Mouse (Mus musculus) neural tube, embryonic 11.5 days (tissue): ENCODE data around the gene Gm20489. TPM values are rescaled to one million over a fixed set of nuclear protein-coding genes. Genes with fewer than 3 reads are reported as not detected.

ENCODE experiments used
- ATAC-seq: fragments of 200-750 bp; cut with Nextera tagmentation; 2 replicates; pipeline ENCODE4 v1.8.0; 2017; ENCODE audit warnings: moderate number of reproducible peaks, mild to moderate bottlenecking, moderate TSS enrichment, moderate library complexity; ENCODE audit not compliant: insufficient read depth, low FRiP score, low TSS enrichment
- DNase-seq: peaks from one replicate; pipeline ENCODE4 v3.0.0-alpha.2; 2015; ENCODE audit warnings: low spot score
- H3K27ac ChIP-seq: fragments of 300-500 bp; sonication (generic); 2 replicates; pipeline ENCODE4 v1.5.1; 2014; ENCODE audit warnings: low read depth, mild to moderate bottlenecking, low read length
- H3K27me3 ChIP-seq: fragments of 300-500 bp; sonication (generic); 2 replicates; pipeline ENCODE4 v1.6.1; 2014; ENCODE audit warnings: mild to moderate bottlenecking, low read length, mixed read lengths; ENCODE audit not compliant: control insufficient read depth, insufficient read depth
- H3K36me3 ChIP-seq: fragments of 300-500 bp; sonication (generic); 2 replicates; pipeline ENCODE4 v1.6.1; 2014; ENCODE audit warnings: mild to moderate bottlenecking, low read length, moderate library complexity, mixed read lengths; ENCODE audit not compliant: control insufficient read depth, insufficient read depth
- H3K4me1 ChIP-seq: fragments of 300-500 bp; sonication (generic); 2 replicates; pipeline ENCODE4 v1.6.1; 2014; ENCODE audit warnings: low read length, mixed read lengths; ENCODE audit not compliant: control insufficient read depth, insufficient read depth
- H3K4me2 ChIP-seq: fragments of 300-500 bp; sonication (generic); 2 replicates; pipeline ENCODE4 v1.6.1; 2014; ENCODE audit warnings: low read depth, mild to moderate bottlenecking, moderate library complexity
- H3K4me3 ChIP-seq: fragments of 300-500 bp; sonication (generic); 2 replicates; pipeline ENCODE4 v1.5.1; 2014; ENCODE audit warnings: low read depth, low read length
- H3K9ac ChIP-seq: fragments of 300-500 bp; sonication (generic); 2 replicates; pipeline ENCODE4 v1.6.1; 2014; ENCODE audit warnings: mild to moderate bottlenecking, low read length
- H3K9me3 ChIP-seq: fragments of 300-500 bp; sonication (generic); 2 replicates; pipeline ENCODE4 v1.6.1; 2016; ENCODE audit warnings: low read length; ENCODE audit not compliant: control insufficient read depth
- WGBS: fragments of 180-500 bp; shearing (Covaris S2); extraction: QIAGEN DNeasy Blood & Tissue Kit; methylation state at CpG from one replicate; pipeline ENCODE4 v1.1.7; 2014; 5-methylcytosine and 5-hydroxymethylcytosine counted together
- polyA plus RNA-seq: library from polyadenylated mRNA; unstranded; fragments of >200 nt; fragmentation: Nextera tagmentation; extraction: Ambion mirVana; gene quantifications from 2 replicates; pipeline ENCODE4 v1.2.1, GENCODE M21; 2014

Gene Gm20489
- polyA plus RNA-seq, 1 experiment from 2014 or later = not detected

DNA sequence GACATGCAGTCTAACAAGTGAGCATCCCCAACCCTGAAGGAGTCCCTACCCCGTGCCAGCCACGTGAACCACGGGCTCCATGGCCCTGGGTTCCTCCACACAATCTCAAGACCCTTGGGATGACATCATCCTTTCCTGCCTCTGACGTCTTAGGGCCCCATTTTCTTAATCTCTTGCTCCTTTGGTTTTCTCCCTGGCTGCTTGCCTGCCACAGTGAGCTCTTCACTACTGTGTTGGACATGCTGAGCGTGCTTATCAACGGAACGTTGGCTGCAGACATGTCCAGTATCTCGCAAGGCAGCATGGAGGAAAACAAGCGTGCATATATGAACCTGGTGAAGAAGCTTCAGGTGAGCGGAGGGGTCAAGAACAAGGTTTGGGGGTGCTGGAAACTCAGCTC, 21.3 kb upstream of the Gm20489 start:
- H3K27me3 ChIP-seq = no peaks in the 10 kb centered on the region
- DNase-seq (no peak), ATAC-seq (no peak)
- H3K36me3 ChIP-seq = peaks cover 7% of the 10 kb centered on the region
- no peaks in the 10 kb centered on the region for H3K4me1 ChIP-seq
- H3K27ac ChIP-seq = no peak overlapping the region
- 87% methylated on average over 10 of the region's 10 CpGs for WGBS
- no peaks in the 10 kb centered on the region for H3K9me3 ChIP-seq
- H3K9ac ChIP-seq = no peak overlapping the region
- H3K4me2 ChIP-seq = no peak overlapping the region
- H3K4me3 ChIP-seq = no peak overlapping the region

DNA sequence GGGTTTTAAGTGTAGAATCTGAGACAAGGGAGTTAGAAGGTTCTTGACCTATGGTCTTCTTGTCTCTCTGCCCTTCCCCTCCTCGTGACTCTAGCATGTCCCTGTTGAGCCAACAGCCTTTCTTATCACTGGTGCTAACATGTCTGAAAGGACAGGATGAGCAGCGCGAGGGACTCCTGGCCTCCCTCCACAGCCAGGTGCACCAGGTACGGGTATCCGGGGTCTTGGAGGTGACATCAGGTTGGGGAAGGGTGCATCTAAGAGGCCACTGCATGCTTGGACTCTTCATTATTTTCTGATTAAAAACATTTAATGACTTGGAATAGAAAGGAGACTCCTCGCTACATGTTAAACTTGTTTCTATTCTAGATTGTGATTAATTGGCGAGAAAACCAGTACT, 20.2 kb upstream of the Gm20489 start:
- H3K4me1 ChIP-seq = no peaks in the 10 kb centered on the region
- no peak for ATAC-seq
- no peak overlapping the region for H3K4me2 ChIP-seq
- H3K9ac ChIP-seq = no peak overlapping the region
- 85% methylated on average over 7 of the region's 7 CpGs for WGBS
- H3K27ac ChIP-seq = no peak overlapping the region
- H3K36me3 ChIP-seq = peaks cover 7% of the 10 kb centered on the region
- no peaks in the 10 kb centered on the region for H3K27me3 ChIP-seq
- no peak for DNase-seq
- H3K4me3 ChIP-seq = no peak overlapping the region
- no peaks in the 10 kb centered on the region for H3K9me3 ChIP-seq

DNA sequence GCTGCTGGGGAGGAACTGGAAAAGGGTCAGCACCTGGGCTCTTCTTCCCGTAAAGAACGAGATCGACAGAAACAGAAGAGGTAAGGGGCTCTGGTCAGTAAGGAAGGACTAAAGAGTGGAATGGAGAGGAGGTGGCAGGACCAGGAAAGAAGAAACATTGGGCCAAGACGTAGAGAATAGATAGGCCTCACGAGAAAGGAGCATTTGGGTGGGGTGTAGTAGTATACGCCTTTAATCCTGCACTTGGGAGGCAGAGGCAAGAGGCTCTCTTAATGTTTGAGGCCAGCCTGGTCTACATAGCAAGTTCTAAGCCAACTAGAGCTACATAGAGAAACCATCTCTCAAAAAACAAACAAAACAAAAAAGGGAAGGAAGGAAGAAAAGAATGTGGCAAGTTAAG, 19.6 kb upstream of the Gm20489 start:
- DNase-seq (no peak), ATAC-seq (no peak)
- 88% methylated on average over 6 of the region's 6 CpGs for whole genome bisulfite sequencing
- Histone ChIP-seq H3K4me2 (no peak overlapping the region), H3K27ac (no peak overlapping the region), H3K4me3 (no peak overlapping the region), H3K27me3 (no peaks in the 10 kb centered on the region), H3K9me3 (no peaks in the 10 kb centered on the region), H3K4me1 (no peaks in the 10 kb centered on the region), H3K9ac (no peak overlapping the region), H3K36me3 (peaks cover 7% of the 10 kb centered on the region)

- WGBS = 92% methylated on average over 3 of the region's 3 CpGs
- Histone ChIP-seq H3K9ac (no peak overlapping the region), H3K4me2 (no peak overlapping the region), H3K27me3 (no peaks in the 10 kb centered on the region), H3K9me3 (no peaks in the 10 kb centered on the region), H3K36me3 (peaks cover 7% of the 10 kb centered on the region), H3K4me3 (no peak overlapping the region), H3K4me1 (no peaks in the 10 kb centered on the region), H3K27ac (no peak overlapping the region)
- ATAC-seq (no peak), DNase-seq (no peak)
Measured at GRCm38 (mm10) chrX:101287543-101287942, 18.7 kb upstream of the Gm20489 start.

DNA sequence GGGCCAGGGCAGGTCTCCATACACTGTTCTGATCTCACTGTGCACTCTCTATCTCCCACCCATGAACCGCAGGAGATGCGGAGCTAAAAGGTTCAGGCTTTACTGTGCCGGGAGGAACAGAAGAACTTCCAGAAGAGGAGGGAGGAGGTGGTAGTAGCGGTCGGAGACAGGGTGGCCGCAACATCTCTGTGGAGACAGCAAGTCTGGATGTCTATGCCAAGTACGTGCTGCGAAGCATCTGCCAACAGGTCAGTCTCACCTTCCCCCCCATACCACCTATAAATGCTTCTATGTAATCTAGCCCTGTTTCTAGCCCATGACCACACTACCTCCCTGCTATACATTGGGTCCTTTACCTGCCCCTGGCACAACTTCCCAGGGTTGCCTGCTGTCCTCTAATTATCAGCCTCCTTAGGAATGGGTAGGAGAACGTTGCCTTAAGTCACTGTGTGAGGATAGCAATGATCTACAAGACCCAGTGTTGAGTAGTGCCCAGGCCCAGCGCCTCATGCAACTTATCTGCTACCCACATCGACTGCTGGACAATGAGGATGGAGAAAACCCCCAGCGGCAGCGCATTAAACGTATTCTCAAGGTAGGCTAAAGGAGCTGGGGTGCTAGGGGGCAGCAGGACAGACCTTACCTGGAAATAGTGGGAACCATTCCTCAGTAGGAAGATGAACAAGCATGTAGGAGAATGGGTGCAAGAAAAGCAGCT, 17.3 kb upstream of the Gm20489 start:
- Histone ChIP-seq H3K4me3 (no peak overlapping the region), H3K27ac (no peak overlapping the region), H3K4me2 (no peak overlapping the region), H3K9me3 (no peaks in the 10 kb centered on the region), H3K36me3 (peaks cover 4% of the 10 kb centered on the region), H3K4me1 (no peaks in the 10 kb centered on the region), H3K9ac (no peak overlapping the region), H3K27me3 (no peaks in the 10 kb centered on the region)
- 92% methylated on average over 14 of the region's 14 CpGs for WGBS
- DNase-seq (no peak), ATAC-seq (no peak)

GRCm38 (mm10) chrX:101285534-101285933, 16.7 kb upstream of the Gm20489 start:
- ATAC-seq (no peak), DNase-seq (peak; percentile 62)
- Histone ChIP-seq H3K9me3 (no peaks in the 10 kb centered on the region), H3K27ac (no peak overlapping the region), H3K9ac (no peak overlapping the region), H3K36me3 (peaks cover 4% of the 10 kb centered on the region), H3K4me3 (no peak overlapping the region), H3K4me1 (no peaks in the 10 kb centered on the region), H3K27me3 (no peaks in the 10 kb centered on the region), H3K4me2 (no peak overlapping the region)
- WGBS = 38% methylated on average over 6 of the region's 6 CpGs

DNA sequence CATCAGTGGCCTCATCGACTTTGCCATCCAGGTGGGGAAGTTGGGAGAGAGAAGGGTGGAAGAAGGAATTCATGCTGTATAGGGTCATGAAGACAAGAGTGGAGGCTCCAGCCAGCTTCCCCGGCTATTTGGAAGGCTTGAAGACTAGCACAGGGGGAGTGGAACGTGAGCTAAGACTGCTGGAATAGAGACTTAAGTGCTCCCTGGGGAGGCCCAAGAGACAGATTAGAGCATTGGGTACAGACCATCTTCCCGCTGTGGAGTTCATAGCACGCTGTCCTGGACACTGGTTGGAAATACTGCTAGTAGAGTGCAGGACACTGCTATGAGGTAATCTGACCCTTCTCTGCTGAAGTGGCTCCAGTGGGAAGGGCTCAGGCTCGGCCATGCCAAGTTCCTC, 14.0 kb upstream of the Gm20489 start:
- no peak overlapping the region for H3K9ac ChIP-seq
- no peak for ATAC-seq
- no peak for DNase-seq
- WGBS = 81% methylated on average over 6 of the region's 6 CpGs
- H3K36me3 ChIP-seq = peaks cover 4% of the 10 kb centered on the region
- H3K4me1 ChIP-seq = no peaks in the 10 kb centered on the region
- H3K27me3 ChIP-seq = no peaks in the 10 kb centered on the region
- no peak overlapping the region for H3K4me3 ChIP-seq
- H3K9me3 ChIP-seq = no peaks in the 10 kb centered on the region
- H3K27ac ChIP-seq = no peak overlapping the region
- H3K4me2 ChIP-seq = no peak overlapping the region

- Histone ChIP-seq H3K4me1 (no peaks in the 10 kb centered on the region), H3K36me3 (no peaks in the 10 kb centered on the region), H3K9ac (peak within 1 kb of the TSS; percentile 69), H3K27me3 (no peaks in the 10 kb centered on the region), H3K4me3 (peak within 1 kb of the TSS; percentile 48), H3K9me3 (no peaks in the 10 kb centered on the region), H3K27ac (0 out of 2 replicates have a peak within 1 kb of the TSS, but pooled peaks have one; percentile 34), H3K4me2 (peak within 1 kb of the TSS; percentile 46)
- ATAC-seq = peak; percentile 97
- peak; percentile 90 for DNase-seq
- WGBS = 17% methylated on average over 49 of the region's 54 CpGs
Measured at GRCm38 (mm10) chrX:101273875-101274738, 5.3 kb upstream of the Gm20489 start, which contains the start of gene Med12. TSS of gene Med12 (plus strand) at chrX:101274030.
